Mouse (Mus musculus) testis, adult 2 months (tissue): ENCODE results near the gene Pih1d1.
"Not testable (repeated sequence)": the region's sequence is repeated elsewhere in the genome, so short reads cannot be mapped to it uniquely, and the experiment has no call there.

Experiments
- CTCF ChIP-seq: fragments of 200-500 bp; IDR thresholded peaks from 2 replicates; pipeline ENCODE4 v1.5.1; 2012; ENCODE audit warnings: low read depth, mild to moderate bottlenecking, inconsistent platforms, low read length, moderate library complexity; ENCODE audit not compliant: control insufficient read depth, insufficient read depth, insufficient replicate concordance
- POLR2A ChIP-seq: fragments of 200-500 bp; IDR thresholded peaks from 2 replicates; pipeline ENCODE4 v1.6.1; 2012; ENCODE audit warnings: low read depth, mild to moderate bottlenecking, inconsistent platforms, low read length, moderate library complexity; ENCODE audit not compliant: control insufficient read depth

DNA sequence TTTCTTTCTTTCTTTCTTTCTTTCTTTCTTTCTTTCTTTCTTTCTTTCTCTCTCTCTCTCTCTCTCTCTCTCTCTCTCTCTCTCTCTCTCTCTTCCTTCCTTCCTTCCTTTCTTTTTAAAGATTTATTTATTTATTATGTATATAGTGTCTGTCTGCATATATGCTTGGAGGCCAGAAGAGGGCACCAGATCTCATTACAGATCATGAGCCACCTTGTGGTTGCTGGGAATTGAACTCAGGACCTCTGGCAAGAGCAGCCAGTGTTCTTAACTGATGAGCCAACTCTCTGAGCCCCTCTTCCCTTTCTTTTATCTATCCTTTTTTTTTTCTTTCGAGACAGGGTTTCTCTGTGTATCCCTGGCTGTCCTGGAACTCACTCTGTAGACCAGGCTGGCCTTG, 19.7 kb downstream of the Pih1d1 start:
- not testable (repeated sequence) for TF ChIP-seq CTCF, POLR2A
